Mouse (Mus musculus) liver, postnatal 0 days (tissue): ENCODE measurements around the gene Kif1b.

Source experiments
- CTCF ChIP-seq: sonication (generic); IDR thresholded peaks from 2 replicates; pipeline ENCODE4 v1.5.1; 2016; ENCODE audit warnings: antibody characterized with exemption, low read depth
- EP300 ChIP-seq: IDR thresholded peaks from 2 replicates; pipeline ENCODE4 v1.6.1; 2016; ENCODE audit warnings: antibody characterized with exemption, low read depth, mild to moderate bottlenecking

GRCm38 (mm10) chr4:149228256-149228655, 79.2 kb downstream of the Kif1b start:
- TF ChIP-seq CTCF (no peak), EP300 (no peak)
